Mouse (Mus musculus) mammary gland, adult 2 months (tissue): ENCODE measurements around the gene Btbd35f18. TPM values are rescaled to one million over a fixed set of nuclear protein-coding genes. Genes with fewer than 3 reads are reported as not detected.

Experiments used
- polyA plus RNA-seq: library from polyadenylated mRNA; depleted of rRNA; stranded (reverse); fragments of >200 nt; gene quantifications from 2 replicates; pipeline ENCODE4 v1.2.3, GENCODE M21; 2012; ENCODE audit warnings: low replicate concordance; rRNA removed

Btbd35f18 gene
- not detected in 2 replicates for polyA plus RNA-seq

GRCm38 (mm10) chrX:3699933-3700332 is at the start of gene Btbd35f18:
Gene Btbd35f18, plus strand, starts transcription at chrX:3700233.

Other genes starting within 250 kb of the Btbd35f18 start
- not detected in 2 replicates for gene Btbd35f10, start 52.7 kb downstream of the Btbd35f18 start, polyA plus RNA-seq